Mouse (Mus musculus) lung, embryonic 16.5 days (tissue): Measurements from ENCODE around the gene Ebp. TPM values are rescaled to one million over a fixed set of nuclear protein-coding genes. Genes with fewer than 3 reads are reported as not detected.

Source experiments
- ATAC-seq: fragments of 200-750 bp; cut with Nextera tagmentation; 2 replicates; pipeline ENCODE4 v1.8.0; 2017; ENCODE audit warnings: low read depth, mild to moderate bottlenecking, moderate library complexity
- H3K27ac ChIP-seq: fragments of 300-500 bp; sonication (generic); 2 replicates; pipeline ENCODE4 v1.5.1; 2014; ENCODE audit warnings: mild to moderate bottlenecking, control low read depth, low read length
- H3K27me3 ChIP-seq: fragments of 300-500 bp; sonication (generic); 2 replicates; pipeline ENCODE4 v1.6.1; 2014; ENCODE audit warnings: low read depth, low read length, mixed read lengths; ENCODE audit not compliant: control insufficient read depth, insufficient read depth
- H3K36me3 ChIP-seq: fragments of 300-500 bp; sonication (generic); 2 replicates; pipeline ENCODE4 v1.6.1; 2014; ENCODE audit warnings: low read length; ENCODE audit not compliant: control insufficient read depth, insufficient read depth
- H3K4me1 ChIP-seq: fragments of 300-500 bp; sonication (generic); replicated peaks from 2 replicates; pipeline ENCODE4 v1.6.1; 2014; ENCODE audit warnings: low read length, mixed read lengths; ENCODE audit not compliant: control insufficient read depth, insufficient read depth
- H3K4me2 ChIP-seq: fragments of 300-500 bp; sonication (generic); 2 replicates; pipeline ENCODE4 v1.6.1; 2014; ENCODE audit warnings: low read depth, low read length, control low read depth
- H3K4me3 ChIP-seq: fragments of 300-500 bp; sonication (generic); 2 replicates; pipeline ENCODE4 v1.5.1; 2014; ENCODE audit warnings: mild to moderate bottlenecking, low read length, control low read depth
- H3K9ac ChIP-seq: fragments of 300-500 bp; sonication (generic); 2 replicates; pipeline ENCODE4 v1.6.1; 2014; ENCODE audit warnings: low read length, control low read depth
- H3K9me3 ChIP-seq: fragments of 300-500 bp; sonication (generic); 2 replicates; pipeline ENCODE4 v1.6.1; 2016; ENCODE audit warnings: low read length; ENCODE audit not compliant: control insufficient read depth
- WGBS: fragments of 180-500 bp; shearing (Covaris S2); extraction: QIAGEN DNeasy Blood & Tissue Kit; methylation state at CpG from one replicate; pipeline ENCODE4 v1.1.7; 2014; 5-methylcytosine and 5-hydroxymethylcytosine counted together
- polyA plus RNA-seq: library from polyadenylated mRNA; unstranded; fragments of >200 nt; fragmentation: Nextera tagmentation; extraction: Ambion mirVana; gene quantifications from 2 replicates; pipeline ENCODE4 v1.2.1, GENCODE M21; 2015

Ebp gene
- polyA plus RNA-seq, 1 experiment from 2014 or later: 41.9 TPM

DNA sequence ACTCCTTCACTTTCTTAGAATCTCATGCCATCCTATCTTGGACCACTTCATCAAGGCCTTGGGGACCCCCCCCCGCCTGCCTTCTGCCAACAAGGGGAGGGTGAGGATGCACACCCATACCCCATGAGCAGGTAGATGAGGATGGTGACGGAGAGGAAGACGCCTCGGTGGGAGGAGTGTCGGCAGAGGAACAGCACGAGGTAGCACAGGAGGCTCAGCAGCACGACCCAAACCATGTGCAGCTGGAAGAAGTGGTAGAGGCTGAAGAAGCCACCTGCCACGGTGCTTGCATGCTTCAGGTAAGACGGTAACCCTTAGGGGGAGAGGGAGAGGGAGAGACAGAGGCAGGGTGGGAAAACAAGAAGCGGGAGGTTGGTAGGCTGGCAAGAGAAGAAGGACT is 10.8 kb upstream of the Ebp start:
- Histone ChIP-seq H3K9ac (no peak overlapping the region), H3K27ac (no peak overlapping the region), H3K27me3 (no peaks in the 10 kb centered on the region), H3K4me3 (no peak overlapping the region), H3K4me1 (no peaks in the 10 kb centered on the region), H3K36me3 (no peaks in the 10 kb centered on the region), H3K9me3 (no peaks in the 10 kb centered on the region; the same call in 1 of the 2 replicates), H3K4me2 (no peak overlapping the region)
- 87% methylated on average over 10 of the region's 10 CpGs for WGBS
- no peak for ATAC-seq

DNA sequence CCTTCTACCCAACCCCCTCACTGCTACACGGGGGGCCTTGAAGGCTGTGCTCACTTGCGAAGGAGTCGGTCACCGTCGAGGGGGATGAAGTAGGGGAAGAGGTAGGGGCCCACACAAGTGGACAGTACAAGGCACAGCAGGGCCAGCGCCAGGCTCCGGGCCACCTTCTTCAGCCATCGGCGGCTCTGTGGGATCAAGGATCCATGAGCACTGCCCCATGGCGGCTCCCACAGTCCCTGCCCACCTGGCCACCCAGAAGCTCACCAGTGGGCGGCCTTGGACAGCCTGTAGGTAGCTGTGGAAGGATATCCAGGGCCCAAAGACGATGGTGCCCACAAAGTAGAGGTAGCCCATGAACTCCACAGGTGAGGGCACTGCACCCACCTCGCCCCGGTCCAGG is 9.8 kb upstream of the Ebp start:
- Histone ChIP-seq H3K4me1 (no peaks in the 10 kb centered on the region), H3K36me3 (no peaks in the 10 kb centered on the region), H3K4me3 (no peak overlapping the region), H3K27ac (no peak overlapping the region), H3K9me3 (no peaks in the 10 kb centered on the region; the same call in 1 of the 2 replicates), H3K4me2 (no peak overlapping the region), H3K9ac (no peak overlapping the region), H3K27me3 (no peaks in the 10 kb centered on the region)
- no peak for ATAC-seq
- 82% methylated on average over 14 of the region's 14 CpGs for WGBS

DNA sequence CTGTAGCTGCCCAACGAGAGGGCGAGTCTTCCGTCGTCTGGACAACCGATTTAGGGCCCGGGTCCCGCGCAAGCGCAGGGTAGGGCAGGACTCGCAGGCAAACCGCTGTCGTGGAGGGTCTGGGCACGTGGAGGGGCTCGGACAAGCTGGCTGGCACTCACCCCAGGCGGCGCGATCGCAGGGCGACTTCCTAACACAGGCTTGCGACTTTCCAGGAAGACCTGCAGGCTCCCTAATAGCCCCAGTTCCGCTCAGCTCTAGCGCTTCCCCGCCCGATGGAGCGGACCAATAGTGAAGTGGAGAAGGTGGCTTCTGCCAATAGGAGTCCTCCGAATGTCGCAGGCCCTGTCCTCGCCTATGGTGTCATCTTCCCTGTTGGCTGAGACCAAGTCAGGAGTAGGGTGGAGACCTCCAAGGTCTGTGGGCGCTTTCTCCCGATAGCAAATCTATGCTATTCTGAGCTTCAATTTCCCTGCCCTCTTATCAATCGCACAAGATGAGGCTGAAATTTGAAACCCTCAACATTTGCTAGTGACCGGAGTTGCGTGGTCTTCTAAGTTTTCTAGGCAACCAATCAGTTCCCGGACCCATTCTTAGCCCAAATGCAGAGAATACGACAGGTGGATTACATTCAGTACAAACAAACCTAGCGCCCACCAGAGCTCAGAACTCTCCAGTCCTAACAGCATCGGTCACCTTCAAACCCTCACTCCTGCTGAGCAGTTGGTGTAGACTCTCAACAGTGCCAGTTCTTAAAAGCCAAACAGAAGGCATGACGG is 483 bp downstream of the Ebp start:
- H3K27me3 ChIP-seq: no peaks in the 10 kb centered on the region
- H3K27ac ChIP-seq: 0 out of 2 replicates have a peak overlapping the region, but pooled peaks have one; percentile 27
- H3K9ac ChIP-seq: peak overlapping the region; percentile 76
- no peaks in the 10 kb centered on the region for H3K9me3 ChIP-seq
- 0 out of 2 replicates have a peak, but pooled peaks cover 5% of the 10 kb centered on the region for H3K4me1 ChIP-seq
- H3K36me3 ChIP-seq: no peaks in the 10 kb centered on the region
- peak overlapping the region; percentile 66 for H3K4me2 ChIP-seq
- WGBS: 10% methylated on average over 38 of the region's 38 CpGs
- peak overlapping the region; percentile 62 for H3K4me3 ChIP-seq
- peak; percentile 99 for ATAC-seq

DNA sequence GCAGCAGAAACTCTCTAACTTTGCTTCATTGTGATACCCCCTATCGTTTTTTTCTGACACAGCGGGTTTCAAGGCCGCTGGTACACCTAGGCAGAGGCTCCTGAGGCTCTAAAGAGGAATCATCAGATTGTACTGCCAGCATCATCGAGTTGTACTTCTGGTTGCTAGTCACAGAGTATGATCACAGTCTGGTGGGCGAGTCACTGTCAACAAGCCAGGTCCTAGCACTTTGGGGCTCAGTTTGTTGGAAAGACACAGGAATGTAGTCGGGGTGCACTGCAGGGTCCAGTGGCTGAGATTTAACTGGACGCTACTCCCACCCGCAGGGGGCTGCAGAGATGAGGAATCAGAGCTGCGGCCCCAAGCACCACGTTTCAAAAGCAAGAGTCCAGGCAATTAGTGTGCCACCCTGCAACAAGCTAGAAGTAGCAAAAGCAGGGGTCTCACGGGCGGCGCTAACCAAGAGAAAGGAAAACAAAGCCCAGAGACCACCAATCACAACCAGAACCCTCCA is 1.1 kb downstream of the Ebp start:
- Histone ChIP-seq H3K4me3 (peak overlapping the region; percentile 62), H3K27me3 (no peaks in the 10 kb centered on the region), H3K36me3 (no peaks in the 10 kb centered on the region), H3K27ac (0 out of 2 replicates have a peak overlapping the region, but pooled peaks have one; percentile 27), H3K4me2 (peak overlapping the region; percentile 66), H3K9ac (peak overlapping the region; percentile 76), H3K9me3 (no peaks in the 10 kb centered on the region), H3K4me1 (0 out of 2 replicates have a peak, but pooled peaks cover 5% of the 10 kb centered on the region)
- 10% methylated on average over 13 of the region's 13 CpGs for WGBS
- ATAC-seq: peak; percentile 73

DNA sequence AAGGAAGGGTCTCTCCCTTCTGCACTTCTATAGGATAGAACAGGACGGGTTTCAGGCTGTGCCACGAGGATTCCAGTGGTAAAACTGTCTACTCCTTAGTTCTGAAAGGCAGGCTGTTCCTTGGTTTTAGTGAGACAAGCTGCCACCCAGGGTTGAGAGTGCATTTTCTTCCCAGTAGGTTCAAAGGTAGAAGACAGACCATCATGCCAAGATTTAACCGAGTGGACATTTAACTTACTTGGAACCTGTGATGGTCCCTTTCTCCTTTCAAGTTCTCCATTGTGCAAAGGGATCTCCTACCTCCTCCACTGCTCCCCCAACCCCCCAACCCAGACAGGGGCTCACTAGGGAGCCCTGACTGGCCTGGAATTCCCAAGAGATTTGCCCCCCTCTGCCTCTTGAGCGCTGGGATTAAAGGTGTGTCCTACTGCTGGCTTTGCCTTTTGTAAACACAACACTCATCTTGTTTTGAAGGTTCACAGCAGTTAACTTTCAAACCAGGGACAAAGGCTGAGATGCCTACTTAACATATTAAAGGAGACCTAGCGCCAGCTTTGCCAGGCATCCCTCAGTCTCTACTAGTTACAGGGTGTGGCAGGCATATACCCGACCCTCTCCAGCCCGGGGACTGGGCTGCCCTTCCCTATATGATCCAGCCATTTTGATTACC is 10.3 kb downstream of the Ebp start:
- Histone ChIP-seq H3K9me3 (no peaks in the 10 kb centered on the region), H3K4me1 (no peaks in the 10 kb centered on the region), H3K9ac (no peak overlapping the region), H3K4me3 (no peak overlapping the region), H3K27me3 (no peaks in the 10 kb centered on the region), H3K4me2 (no peak overlapping the region), H3K36me3 (no peaks in the 10 kb centered on the region), H3K27ac (no peak overlapping the region)
- WGBS: 15% methylated on average over 7 of the region's 7 CpGs
- no peak for ATAC-seq

DNA sequence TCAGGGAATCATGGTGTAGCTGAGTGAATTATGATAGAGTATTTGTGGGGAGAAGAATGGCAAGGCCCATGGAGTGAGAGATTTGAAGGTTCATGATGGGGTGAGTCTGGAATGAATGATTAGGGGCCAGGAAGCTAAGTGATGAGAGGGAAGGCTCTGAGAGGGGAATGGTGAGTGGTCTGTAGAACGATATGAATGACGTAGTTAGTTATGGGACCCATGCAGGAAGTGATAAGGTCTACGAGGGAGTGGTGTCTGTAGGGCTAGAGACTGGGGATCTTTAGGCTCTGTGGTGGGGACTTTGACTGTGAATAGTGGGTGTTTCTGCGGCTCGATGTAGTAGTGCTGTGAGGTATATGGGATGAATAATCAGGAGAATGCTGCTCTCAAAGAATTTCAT is 13.7 kb downstream of the Ebp start:
- Histone ChIP-seq H3K4me1 (peaks cover 2% of the 10 kb centered on the region; the same call in 1 of the 2 replicates), H3K27ac (no peak overlapping the region), H3K36me3 (no peaks in the 10 kb centered on the region), H3K4me3 (no peak overlapping the region), H3K4me2 (no peak overlapping the region), H3K9ac (no peak overlapping the region), H3K27me3 (no peaks in the 10 kb centered on the region), H3K9me3 (no peaks in the 10 kb centered on the region)
- no peak for ATAC-seq
- 79% methylated on average over 5 of the region's 5 CpGs for WGBS

DNA sequence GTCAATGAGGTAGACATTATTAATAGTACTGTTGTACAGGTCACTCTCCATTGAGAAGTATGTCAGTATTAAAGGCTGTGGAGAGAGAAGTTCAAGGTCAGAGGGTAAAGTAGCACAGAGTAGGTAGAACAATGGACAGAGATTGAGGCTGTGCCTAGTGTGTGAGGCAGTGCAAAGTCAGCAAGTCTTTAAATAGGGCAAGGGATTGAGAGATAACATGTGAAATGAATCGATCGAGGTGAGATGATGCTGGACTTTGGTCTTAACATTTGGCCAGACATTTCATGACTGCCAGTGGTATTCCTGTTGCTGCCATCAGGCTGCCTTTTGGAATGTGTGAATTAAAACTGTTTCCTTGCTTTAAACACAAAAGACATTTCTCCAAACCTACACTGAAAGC is 14.4 kb downstream of the Ebp start:
- no peak overlapping the region for H3K4me3 ChIP-seq
- no peaks in the 10 kb centered on the region for H3K27me3 ChIP-seq
- H3K9me3 ChIP-seq: no peaks in the 10 kb centered on the region
- no peak overlapping the region for H3K4me2 ChIP-seq
- WGBS: 91% methylated on average over 2 of the region's 2 CpGs
- no peak overlapping the region for H3K9ac ChIP-seq
- H3K27ac ChIP-seq: no peak overlapping the region
- no peak for ATAC-seq
- H3K4me1 ChIP-seq: peaks cover 2% of the 10 kb centered on the region; the same call in 1 of the 2 replicates
- no peaks in the 10 kb centered on the region for H3K36me3 ChIP-seq

DNA sequence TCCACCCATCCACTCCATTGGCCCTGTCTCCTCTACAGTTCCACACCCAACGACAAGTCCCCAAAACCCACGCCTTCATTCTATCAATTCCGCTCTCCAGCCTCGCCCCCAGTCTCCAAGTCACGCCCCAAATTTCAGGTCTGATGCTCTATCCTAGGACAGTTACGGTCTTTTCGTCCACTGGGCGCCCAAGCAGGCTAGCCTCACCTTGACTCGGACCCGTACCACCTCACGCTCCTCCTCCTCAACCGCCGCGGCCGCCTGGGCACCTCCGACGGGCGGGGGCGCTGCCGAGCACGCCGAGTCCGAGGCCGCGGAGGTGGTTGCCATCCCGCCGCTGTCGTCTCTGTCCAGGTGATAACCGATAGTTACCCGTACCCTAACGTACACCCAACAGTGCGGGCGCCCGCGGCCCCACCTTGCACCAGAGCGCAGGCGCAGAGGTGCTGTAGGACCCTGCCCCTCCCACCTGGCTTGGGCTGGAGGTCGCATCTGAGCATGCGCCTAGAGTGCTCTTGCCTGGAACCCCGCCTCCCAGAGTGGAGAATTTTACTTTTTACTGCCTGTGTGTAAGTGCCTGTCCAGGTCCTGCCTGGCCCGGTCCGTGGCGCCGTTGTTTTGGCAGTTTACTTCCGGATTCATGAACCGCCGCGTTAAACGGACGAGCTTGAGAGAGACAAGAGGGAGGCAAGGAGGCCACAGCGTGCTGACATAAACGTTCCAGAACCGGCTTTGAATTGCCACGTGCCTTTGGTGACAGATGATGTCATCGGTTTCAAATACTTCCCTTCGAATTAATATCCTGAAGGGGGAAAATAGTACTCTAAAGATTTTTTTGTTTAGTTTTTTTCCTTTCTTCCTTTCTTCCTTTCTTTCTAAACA is 17.6 kb downstream of the Ebp start, which contains the start of gene Tbc1d25:
Gene Tbc1d25 (minus strand): TSS at position 678 of the 882 bp plus-strand sequence.
- peak within 1 kb of the TSS; percentile 72 for H3K9ac ChIP-seq
- peak within 1 kb of the TSS; percentile 68 for H3K4me3 ChIP-seq
- H3K27me3 ChIP-seq: no peaks in the 10 kb centered on the region
- H3K27ac ChIP-seq: peak within 1 kb of the TSS; percentile 44; the same call in 1 of the 2 replicates
- H3K9me3 ChIP-seq: no peaks in the 10 kb centered on the region
- H3K4me2 ChIP-seq: peak within 1 kb of the TSS; percentile 60
- peaks cover 2% of the 10 kb centered on the region; the same call in 1 of the 2 replicates for H3K4me1 ChIP-seq
- 9% methylated on average over 55 of the region's 56 CpGs for WGBS
- H3K36me3 ChIP-seq: no peaks in the 10 kb centered on the region
- peak; percentile 98 for ATAC-seq
